Mouse (Mus musculus): Measurements from ENCODE around the gene Spty2d1. TPM values are rescaled to one million over a fixed set of nuclear protein-coding genes. Genes with fewer than 3 reads are reported as not detected.

Gene Spty2d1
- 8.3 and 8.4 TPM in 2 replicates for polyA plus RNA-seq (2015; fragmentation: Nextera tagmentation; extraction: Ambion mirVana)

DNA sequence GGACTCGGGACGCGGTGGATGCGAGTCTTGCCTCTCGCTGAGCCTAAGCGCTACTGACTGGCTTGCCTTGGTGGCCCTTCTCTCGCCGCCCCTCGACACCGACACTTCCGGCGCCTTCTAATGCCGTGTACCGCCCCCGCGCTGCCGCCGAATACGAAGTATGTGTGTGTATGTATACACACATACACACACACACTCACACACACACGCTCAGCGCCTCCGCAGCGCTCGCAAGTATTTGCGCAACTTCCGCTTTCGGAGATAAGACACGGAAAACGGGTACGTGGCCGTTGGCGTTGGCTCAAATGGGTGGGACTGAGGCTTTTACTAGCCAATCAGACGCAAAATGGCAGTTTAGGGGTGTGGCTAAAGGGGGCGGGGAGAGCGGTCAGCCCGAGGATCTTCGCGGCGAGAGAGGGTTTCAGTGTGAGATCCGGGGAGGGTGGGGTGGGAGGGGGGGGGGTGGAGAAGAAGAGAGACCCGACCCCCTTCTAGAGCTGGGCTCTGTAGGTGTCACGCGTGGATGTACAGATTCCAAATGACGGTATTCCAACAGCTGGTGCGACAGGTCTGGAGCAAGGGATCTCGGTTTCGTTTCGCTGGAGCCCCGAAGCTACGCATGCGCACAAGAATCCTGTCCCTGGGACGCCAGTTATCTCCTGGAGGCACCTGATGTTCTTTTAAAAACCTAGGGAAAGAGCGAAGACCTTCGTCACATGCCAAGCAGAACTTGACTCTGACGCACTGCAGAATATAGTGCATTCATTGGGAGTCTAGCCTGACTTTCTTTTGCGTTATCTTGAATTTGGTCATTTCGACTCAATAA lies at the start of gene Spty2d1:
Spty2d1 (minus strand) TSS at position 244 of the 826 bp plus-strand sequence.
- Histone ChIP-seq H3K9ac (peak within 1 kb of the TSS; percentile 77), H3K9me3 (no peaks in the 10 kb centered on the region), H3K4me1 (replicated peaks) (peaks cover 51% of the 10 kb centered on the region), H3K4me2 (peak within 1 kb of the TSS; percentile 95), H3K36me3 (no peaks in the 10 kb centered on the region), H3K27me3 (no peaks in the 10 kb centered on the region), H3K4me3 (peak within 1 kb of the TSS; percentile 94), H3K27ac (replicated peaks) (peak within 1 kb of the TSS; percentile 92)
- peak; percentile 97 for ATAC-seq (ENCODE audit: low FRiP score, low read depth)
- 1% methylated on average over 57 of the region's 57 CpGs for WGBS

DNA sequence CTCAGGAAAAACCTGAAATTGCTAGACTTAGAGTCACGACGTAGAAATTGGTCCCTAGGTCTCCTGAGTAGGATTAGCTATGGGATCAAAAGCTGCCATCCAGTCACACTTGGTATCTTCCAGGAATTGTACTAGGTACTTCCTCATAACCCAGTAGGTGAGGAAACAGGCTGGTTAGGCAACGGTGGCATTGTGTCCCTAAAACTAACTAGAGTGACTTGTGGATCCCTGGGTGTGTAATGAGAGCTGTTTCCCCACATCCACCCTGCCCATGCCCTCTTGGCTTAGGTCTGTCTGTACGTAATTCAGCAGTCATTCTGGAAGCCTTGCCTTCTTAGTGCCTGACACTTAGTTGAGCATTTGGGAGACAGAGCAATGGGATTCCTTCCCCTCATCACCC lies 48.1 kb upstream of the Spty2d1 start:
- no peak overlapping the region for H3K9ac ChIP-seq
- H3K4me3 ChIP-seq: no peak overlapping the region
- H3K4me2 ChIP-seq: no peak overlapping the region
- H3K27ac ChIP-seq (replicated peaks): no peak overlapping the region
- no peak for ATAC-seq (ENCODE audit: low FRiP score, low read depth)
- H3K4me1 ChIP-seq (replicated peaks): peaks cover 17% of the 10 kb centered on the region
- H3K27me3 ChIP-seq: no peaks in the 10 kb centered on the region
- H3K9me3 ChIP-seq: no peaks in the 10 kb centered on the region
- WGBS: 89% methylated on average over 4 of the region's 4 CpGs
- no peaks in the 10 kb centered on the region for H3K36me3 ChIP-seq

DNA sequence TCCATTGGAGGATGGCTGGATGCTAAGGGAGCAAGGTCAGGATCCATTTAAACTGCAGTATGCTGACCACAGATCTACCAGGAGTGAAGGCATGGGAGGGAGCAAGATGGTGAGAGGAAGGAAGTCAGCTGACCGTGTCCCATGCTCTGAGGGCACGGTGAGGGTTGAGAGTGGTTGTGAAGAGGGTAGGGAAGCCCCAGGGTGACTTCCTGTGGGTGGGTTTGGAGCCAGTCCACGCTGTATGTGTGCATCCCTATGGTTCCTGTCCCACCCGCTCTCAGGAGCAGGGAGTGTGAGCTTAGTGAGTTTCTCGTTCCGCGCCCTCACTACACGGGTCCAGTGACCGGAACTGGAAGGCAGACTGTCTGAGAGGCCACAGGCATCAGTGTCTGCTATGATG lies 47.5 kb upstream of the Spty2d1 start:
- WGBS: 87% methylated on average over 9 of the region's 9 CpGs
- Histone ChIP-seq H3K4me3 (no peak overlapping the region), H3K36me3 (no peaks in the 10 kb centered on the region), H3K4me1 (replicated peaks) (peaks cover 22% of the 10 kb centered on the region), H3K27me3 (no peaks in the 10 kb centered on the region), H3K4me2 (no peak overlapping the region), H3K9me3 (no peaks in the 10 kb centered on the region), H3K27ac (replicated peaks) (no peak overlapping the region), H3K9ac (no peak overlapping the region)
- ATAC-seq (ENCODE audit: low FRiP score, low read depth): no peak

DNA sequence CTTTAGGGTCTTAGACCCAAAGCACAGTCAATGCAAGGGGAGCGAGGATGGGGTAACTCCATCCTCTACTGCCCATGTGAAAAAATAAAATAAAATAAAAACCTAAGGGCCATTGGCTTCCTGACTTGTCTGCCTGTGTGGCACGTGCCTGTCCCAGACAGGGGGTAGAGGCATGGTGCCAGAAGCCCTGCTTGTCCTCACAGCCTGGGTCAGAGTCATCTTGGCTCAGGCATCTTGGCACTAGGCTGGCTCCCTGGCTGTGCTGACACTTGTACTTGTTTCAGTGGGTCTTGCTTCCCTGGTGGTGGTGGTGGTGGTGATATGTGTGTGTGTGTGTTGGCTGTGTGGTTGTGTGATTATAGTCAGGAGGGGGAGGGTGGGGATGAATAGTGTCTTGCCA lies 46.5 kb upstream of the Spty2d1 start:
- Histone ChIP-seq H3K9me3 (no peaks in the 10 kb centered on the region), H3K4me3 (no peak overlapping the region), H3K27me3 (no peaks in the 10 kb centered on the region), H3K36me3 (no peaks in the 10 kb centered on the region), H3K4me2 (no peak overlapping the region), H3K4me1 (replicated peaks) (peaks cover 22% of the 10 kb centered on the region), H3K9ac (no peak overlapping the region), H3K27ac (replicated peaks) (no peak overlapping the region)
- no peak for ATAC-seq (ENCODE audit: low FRiP score, low read depth)
- 81% methylated on average over 2 of the region's 2 CpGs for WGBS

GRCm38 (mm10) chr7:47053287-47053686 lies 45.1 kb upstream of the Spty2d1 start:
- peaks cover 22% of the 10 kb centered on the region for H3K4me1 ChIP-seq (replicated peaks)
- no peak overlapping the region for H3K27ac ChIP-seq (replicated peaks)
- no peak overlapping the region for H3K9ac ChIP-seq
- no peaks in the 10 kb centered on the region for H3K36me3 ChIP-seq
- ATAC-seq (ENCODE audit: low FRiP score, low read depth): no peak
- no peaks in the 10 kb centered on the region for H3K27me3 ChIP-seq
- no peaks in the 10 kb centered on the region for H3K9me3 ChIP-seq
- 91% methylated on average over 15 of the region's 15 CpGs for WGBS
- H3K4me3 ChIP-seq: no peak overlapping the region
- H3K4me2 ChIP-seq: no peak overlapping the region

- H3K9ac ChIP-seq: no peak overlapping the region
- WGBS: 31% methylated on average over 3 of the region's 3 CpGs
These were observed 44.1 kb upstream of the Spty2d1 start for GRCm38 (mm10) chr7:47052276-47052675.

GRCm38 (mm10) chr7:47051404-47052151 lies 43.4 kb upstream of the Spty2d1 start:
- Histone ChIP-seq H3K4me1 (replicated peaks) (peaks cover 22% of the 10 kb centered on the region), H3K27ac (replicated peaks) (peak overlapping the region; percentile 90), H3K4me2 (peak overlapping the region; percentile 82), H3K9ac (peak overlapping the region; percentile 93; the same call in 1 of the 2 replicates), H3K27me3 (no peaks in the 10 kb centered on the region), H3K36me3 (no peaks in the 10 kb centered on the region), H3K9me3 (no peaks in the 10 kb centered on the region), H3K4me3 (peak overlapping the region; percentile 92)
- ATAC-seq (ENCODE audit: low FRiP score, low read depth): no peak
- WGBS: 20% methylated on average over 2 of the region's 2 CpGs

More at GRCm38 (mm10) chr7:47052276-47052675, 44.1 kb upstream of the Spty2d1 start:
- no peak for ATAC-seq (ENCODE audit: low FRiP score, low read depth)
- Histone ChIP-seq H3K27ac (replicated peaks) (peak overlapping the region; percentile 54), H3K4me3 (no peak overlapping the region), H3K9me3 (no peaks in the 10 kb centered on the region), H3K27me3 (no peaks in the 10 kb centered on the region), H3K4me2 (peak overlapping the region; percentile 82), H3K36me3 (no peaks in the 10 kb centered on the region), H3K4me1 (replicated peaks) (peaks cover 22% of the 10 kb centered on the region)

- Histone ChIP-seq H3K27me3 (no peaks in the 10 kb centered on the region), H3K9ac (peak overlapping the region; percentile 93), H3K27ac (replicated peaks) (peak overlapping the region; percentile 90), H3K9me3 (no peaks in the 10 kb centered on the region), H3K4me1 (replicated peaks) (peaks cover 22% of the 10 kb centered on the region), H3K4me3 (peak overlapping the region; percentile 92), H3K4me2 (peak overlapping the region; percentile 82), H3K36me3 (no peaks in the 10 kb centered on the region)
- peak; percentile 69; the same call in 1 of the 2 replicates for ATAC-seq (ENCODE audit: low FRiP score, low read depth)
- 1% methylated on average over 30 of the region's 34 CpGs for WGBS
These were observed 42.6 kb upstream of the Spty2d1 start for GRCm38 (mm10) chr7:47050766-47051165.

- H3K9me3 ChIP-seq: no peaks in the 10 kb centered on the region
These were observed 42.2 kb upstream of the Spty2d1 start, which contains the start of gene Tmem86a for GRCm38 (mm10) chr7:47050366-47050765. Gene Tmem86a, plus strand, starts transcription at chr7:47050601.

GRCm38 (mm10) chr7:47042823-47043490 lies 34.7 kb upstream of the Spty2d1 start:
- Histone ChIP-seq H3K4me2 (no peak overlapping the region), H3K9me3 (no peaks in the 10 kb centered on the region), H3K4me1 (replicated peaks) (no peaks in the 10 kb centered on the region), H3K27ac (replicated peaks) (no peak overlapping the region), H3K9ac (no peak overlapping the region), H3K36me3 (no peaks in the 10 kb centered on the region), H3K4me3 (no peak overlapping the region), H3K27me3 (no peaks in the 10 kb centered on the region)
- 59% methylated on average over 6 of the region's 6 CpGs for WGBS
- ATAC-seq (ENCODE audit: low FRiP score, low read depth): no peak

More at GRCm38 (mm10) chr7:47050366-47050765, 42.2 kb upstream of the Spty2d1 start, which contains the start of gene Tmem86a:
- Histone ChIP-seq H3K4me3 (peak within 1 kb of the TSS; percentile 92), H3K4me2 (peak within 1 kb of the TSS; percentile 82), H3K27me3 (no peaks in the 10 kb centered on the region), H3K36me3 (no peaks in the 10 kb centered on the region), H3K27ac (replicated peaks) (peak within 1 kb of the TSS; percentile 90), H3K4me1 (replicated peaks) (peaks cover 22% of the 10 kb centered on the region), H3K9ac (peak within 1 kb of the TSS; percentile 93)
- peak; percentile 99 for ATAC-seq (ENCODE audit: low FRiP score, low read depth)
- 0% methylated on average over 33 of the region's 33 CpGs for WGBS

- ATAC-seq (ENCODE audit: low FRiP score, low read depth): no peak
- WGBS: 70% methylated on average over 4 of the region's 4 CpGs
These were observed 33.9 kb upstream of the Spty2d1 start for GRCm38 (mm10) chr7:47042121-47042520.

More at GRCm38 (mm10) chr7:47042121-47042520, 33.9 kb upstream of the Spty2d1 start:
- no peaks in the 10 kb centered on the region for H3K4me1 ChIP-seq (replicated peaks)
- H3K36me3 ChIP-seq: no peaks in the 10 kb centered on the region
- H3K9ac ChIP-seq: no peak overlapping the region
- no peak overlapping the region for H3K27ac ChIP-seq (replicated peaks)
- H3K4me3 ChIP-seq: no peak overlapping the region
- H3K27me3 ChIP-seq: no peaks in the 10 kb centered on the region
- no peaks in the 10 kb centered on the region for H3K9me3 ChIP-seq
- H3K4me2 ChIP-seq: no peak overlapping the region

Data from hindbrain, embryonic 15.5 days (tissue).